Mouse (Mus musculus) limb, embryonic 12.5 days (tissue): ENCODE measurements around the gene Axin1. TPM values are rescaled to one million over a fixed set of nuclear protein-coding genes. Genes with fewer than 3 reads are reported as not detected.

Experiments used
- ATAC-seq: fragments of 200-750 bp; cut with Nextera tagmentation; 2 replicates; pipeline ENCODE4 v1.8.0; 2017; ENCODE audit warnings: low read depth, moderate TSS enrichment; ENCODE audit not compliant: insufficient number of reproducible peaks, insufficient read depth, low FRiP score, low TSS enrichment
- H3K27ac ChIP-seq: fragments of 300-500 bp; sonication (generic); 2 replicates; pipeline ENCODE4 v1.5.1; 2016; ENCODE audit warnings: mild to moderate bottlenecking, moderate library complexity
- H3K27me3 ChIP-seq: fragments of 300-500 bp; sonication (generic); 2 replicates; pipeline ENCODE4 v1.6.1; 2016; ENCODE audit warnings: mild to moderate bottlenecking, moderate library complexity
- H3K36me3 ChIP-seq: fragments of 300-500 bp; sonication (generic); 2 replicates; pipeline ENCODE4 v1.6.1; 2016; ENCODE audit warnings: mild to moderate bottlenecking, moderate library complexity
- H3K4me1 ChIP-seq: fragments of 300-500 bp; sonication (generic); replicated peaks from 2 replicates; pipeline ENCODE4 v1.6.1; 2016
- H3K4me2 ChIP-seq: fragments of 300-500 bp; sonication (generic); 2 replicates; pipeline ENCODE4 v1.6.1; 2016; ENCODE audit warnings: mild to moderate bottlenecking, moderate library complexity
- H3K4me3 ChIP-seq: fragments of 300-500 bp; sonication (generic); replicated peaks from 2 replicates; pipeline ENCODE4 v1.5.1; 2016; ENCODE audit warnings: mild to moderate bottlenecking
- H3K9ac ChIP-seq: fragments of 300-500 bp; sonication (generic); replicated peaks from 2 replicates; pipeline ENCODE4 v1.6.1; 2016; ENCODE audit warnings: mild to moderate bottlenecking, moderate library complexity
- H3K9me3 ChIP-seq: fragments of 300-500 bp; sonication (generic); 2 replicates; pipeline ENCODE4 v1.6.1; 2016; ENCODE audit warnings: mild to moderate bottlenecking, moderate library complexity
- WGBS: fragments of 180-500 bp; shearing (Covaris S2); methylation state at CpG from one replicate; pipeline ENCODE4 v1.1.7; 2016; 5-methylcytosine and 5-hydroxymethylcytosine counted together
- polyA plus RNA-seq: library from polyadenylated mRNA; unstranded; fragments of >200 nt; fragmentation: Nextera tagmentation; extraction: Ambion mirVana; gene quantifications from 2 replicates; pipeline ENCODE4 v1.2.1, GENCODE M21; 2016

The Axin1 gene
- polyA plus RNA-seq, 1 experiment from 2014 or later = 28.3 TPM

GRCm38 (mm10) chr17:26225150-26225549 lies 86.7 kb downstream of the Axin1 start:
- no peak overlapping the region for H3K27ac ChIP-seq
- ATAC-seq = no peak
- no peak overlapping the region for H3K4me3 ChIP-seq
- no peaks in the 10 kb centered on the region for H3K27me3 ChIP-seq
- H3K4me1 ChIP-seq = no peaks in the 10 kb centered on the region
- H3K9me3 ChIP-seq = no peaks in the 10 kb centered on the region
- WGBS = 77% methylated on average over 12 of the region's 12 CpGs
- no peak overlapping the region for H3K9ac ChIP-seq
- no peaks in the 10 kb centered on the region for H3K36me3 ChIP-seq
- H3K4me2 ChIP-seq = no peak overlapping the region

GRCm38 (mm10) chr17:26229776-26230175 lies 91.3 kb downstream of the Axin1 start:
- Histone ChIP-seq H3K9me3 (no peaks in the 10 kb centered on the region), H3K27ac (no peak overlapping the region), H3K4me3 (no peak overlapping the region), H3K27me3 (no peaks in the 10 kb centered on the region), H3K9ac (no peak overlapping the region), H3K4me1 (no peaks in the 10 kb centered on the region), H3K36me3 (no peaks in the 10 kb centered on the region), H3K4me2 (no peak overlapping the region)
- 92% methylated on average over 5 of the region's 5 CpGs for WGBS
- ATAC-seq = no peak

GRCm38 (mm10) chr17:26231156-26231555 lies 92.7 kb downstream of the Axin1 start:
- ATAC-seq = no peak
- Histone ChIP-seq H3K27me3 (no peaks in the 10 kb centered on the region), H3K4me2 (no peak overlapping the region), H3K9me3 (no peaks in the 10 kb centered on the region), H3K9ac (no peak overlapping the region), H3K4me1 (peaks cover 13% of the 10 kb centered on the region), H3K36me3 (no peaks in the 10 kb centered on the region), H3K4me3 (no peak overlapping the region), H3K27ac (no peak overlapping the region)
- 91% methylated on average over 5 of the region's 5 CpGs for WGBS

GRCm38 (mm10) chr17:26232863-26233262 lies 94.4 kb downstream of the Axin1 start:
- no peak for ATAC-seq
- Histone ChIP-seq H3K27ac (no peak overlapping the region), H3K4me3 (no peak overlapping the region), H3K27me3 (no peaks in the 10 kb centered on the region), H3K9ac (no peak overlapping the region), H3K36me3 (no peaks in the 10 kb centered on the region), H3K9me3 (no peaks in the 10 kb centered on the region), H3K4me1 (peaks cover 16% of the 10 kb centered on the region), H3K4me2 (no peak overlapping the region)
- 73% methylated on average over 8 of the region's 8 CpGs for WGBS

- Histone ChIP-seq H3K36me3 (no peaks in the 10 kb centered on the region), H3K4me1 (peaks cover 16% of the 10 kb centered on the region), H3K4me3 (no peak overlapping the region), H3K9me3 (no peaks in the 10 kb centered on the region), H3K27ac (no peak overlapping the region), H3K4me2 (no peak overlapping the region), H3K9ac (no peak overlapping the region), H3K27me3 (no peaks in the 10 kb centered on the region)
- 93% methylated on average over 8 of the region's 8 CpGs for WGBS
- ATAC-seq = no peak
Measured at GRCm38 (mm10) chr17:26234386-26234785, 95.9 kb downstream of the Axin1 start.

- no peak overlapping the region for H3K9ac ChIP-seq
Measured at GRCm38 (mm10) chr17:26235077-26235815, 96.8 kb downstream of the Axin1 start.

GRCm38 (mm10) chr17:26237667-26238066 lies 99.2 kb downstream of the Axin1 start:
- no peak for ATAC-seq
- no peak overlapping the region for H3K4me2 ChIP-seq
- H3K27ac ChIP-seq = no peak overlapping the region
- no peaks in the 10 kb centered on the region for H3K36me3 ChIP-seq
- no peak overlapping the region for H3K9ac ChIP-seq
- H3K4me1 ChIP-seq = peaks cover 17% of the 10 kb centered on the region
- H3K9me3 ChIP-seq = no peaks in the 10 kb centered on the region
- 81% methylated on average over 10 of the region's 10 CpGs for WGBS
- no peaks in the 10 kb centered on the region for H3K27me3 ChIP-seq
- no peak overlapping the region for H3K4me3 ChIP-seq

More at GRCm38 (mm10) chr17:26235077-26235815, 96.8 kb downstream of the Axin1 start:
- Histone ChIP-seq H3K4me1 (peaks cover 16% of the 10 kb centered on the region), H3K4me2 (peak overlapping the region; percentile 27), H3K36me3 (no peaks in the 10 kb centered on the region), H3K9me3 (no peaks in the 10 kb centered on the region), H3K27me3 (no peaks in the 10 kb centered on the region), H3K4me3 (no peak overlapping the region), H3K27ac (peak overlapping the region; percentile 80)
- 53% methylated on average over 13 of the region's 13 CpGs for WGBS
- ATAC-seq = no peak

GRCm38 (mm10) chr17:26239551-26239950 lies 101.1 kb downstream of the Axin1 start:
- Histone ChIP-seq H3K4me1 (peaks cover 24% of the 10 kb centered on the region), H3K27ac (no peak overlapping the region), H3K36me3 (no peaks in the 10 kb centered on the region), H3K9ac (no peak overlapping the region), H3K4me2 (no peak overlapping the region), H3K9me3 (no peaks in the 10 kb centered on the region), H3K4me3 (no peak overlapping the region), H3K27me3 (no peaks in the 10 kb centered on the region)
- 76% methylated on average over 2 of the region's 2 CpGs for WGBS
- ATAC-seq = no peak

GRCm38 (mm10) chr17:26240120-26240790 lies 101.8 kb downstream of the Axin1 start:
- WGBS = 87% methylated on average over 6 of the region's 6 CpGs
- no peak for ATAC-seq

GRCm38 (mm10) chr17:26240990-26241389 lies 102.5 kb downstream of the Axin1 start:
- no peaks in the 10 kb centered on the region for H3K9me3 ChIP-seq
- H3K27me3 ChIP-seq = no peaks in the 10 kb centered on the region
- no peak for ATAC-seq
- H3K36me3 ChIP-seq = no peaks in the 10 kb centered on the region
- H3K27ac ChIP-seq = no peak overlapping the region
- H3K4me1 ChIP-seq = peaks cover 12% of the 10 kb centered on the region
- no peak overlapping the region for H3K4me2 ChIP-seq
- H3K4me3 ChIP-seq = no peak overlapping the region
- 77% methylated on average over 6 of the region's 6 CpGs for WGBS
- no peak overlapping the region for H3K9ac ChIP-seq

More at GRCm38 (mm10) chr17:26240120-26240790, 101.8 kb downstream of the Axin1 start:
- Histone ChIP-seq H3K9me3 (no peaks in the 10 kb centered on the region), H3K4me3 (no peak overlapping the region), H3K27ac (no peak overlapping the region), H3K27me3 (no peaks in the 10 kb centered on the region), H3K4me1 (peaks cover 19% of the 10 kb centered on the region), H3K9ac (no peak overlapping the region), H3K4me2 (no peak overlapping the region), H3K36me3 (no peaks in the 10 kb centered on the region)

- Histone ChIP-seq H3K4me1 (peaks cover 8% of the 10 kb centered on the region; the same call in 1 of the 2 replicates), H3K27ac (peak overlapping the region; percentile 72), H3K4me2 (peak overlapping the region; percentile 76), H3K36me3 (no peaks in the 10 kb centered on the region), H3K27me3 (no peaks in the 10 kb centered on the region), H3K9ac (peak overlapping the region; percentile 73), H3K9me3 (no peaks in the 10 kb centered on the region), H3K4me3 (peak overlapping the region; percentile 70)
- peak; percentile 83 for ATAC-seq
- under 1% methylated on average over 32 of the region's 32 CpGs for WGBS
Measured at GRCm38 (mm10) chr17:26243471-26244100, 105.1 kb downstream of the Axin1 start.
